Mouse (Mus musculus): ENCODE measurements around the gene Amer2.

The Amer2 gene

GRCm38 (mm10) chr14:60386591-60387501 is 13.8 kb downstream of the Amer2 start:
- no peak for DNase-seq (ENCODE audit: low spot score in 2 of 2)

- no peak for DNase-seq (ENCODE audit: low spot score in 2 of 2)
Observed at GRCm38 (mm10) chr14:60388332-60388731, 15.3 kb downstream of the Amer2 start.

- DNase-seq (ENCODE audit: low spot score in 2 of 2): no peak
Observed at GRCm38 (mm10) chr14:60392202-60392601, 19.1 kb downstream of the Amer2 start.

GRCm38 (mm10) chr14:60397321-60397720 is 24.3 kb downstream of the Amer2 start:
- DNase-seq (ENCODE audit: low spot score in 2 of 2): no peak

- DNase-seq (ENCODE audit: low spot score in 2 of 2): no peak
Observed at GRCm38 (mm10) chr14:60398861-60399260, 25.8 kb downstream of the Amer2 start.

GRCm38 (mm10) chr14:60403228-60403627 is 30.2 kb downstream of the Amer2 start:
- no peak for DNase-seq (ENCODE audit: low spot score in 2 of 2)

GRCm38 (mm10) chr14:60405829-60406228 is 32.8 kb downstream of the Amer2 start:
- DNase-seq (ENCODE audit: low spot score in 2 of 2): no peak

- DNase-seq (ENCODE audit: low spot score in 2 of 2): no peak
Observed at GRCm38 (mm10) chr14:60406543-60406942, 33.5 kb downstream of the Amer2 start.

- DNase-seq (ENCODE audit: low spot score in 2 of 2): no peak
Observed at GRCm38 (mm10) chr14:60407319-60407718, 34.3 kb downstream of the Amer2 start.

GRCm38 (mm10) chr14:60409702-60410491 is 36.8 kb downstream of the Amer2 start:
- DNase-seq (ENCODE audit: low spot score in 2 of 2): no peak

GRCm38 (mm10) chr14:60411229-60411628 is 38.2 kb downstream of the Amer2 start:
- DNase-seq (ENCODE audit: low spot score in 2 of 2): no peak

- no peak for DNase-seq (ENCODE audit: low spot score in 2 of 2)
Observed at GRCm38 (mm10) chr14:60414691-60415090, 41.6 kb downstream of the Amer2 start.

- no peak for DNase-seq (ENCODE audit: low spot score in 2 of 2)
Observed at GRCm38 (mm10) chr14:60417924-60418323, 44.9 kb downstream of the Amer2 start.

GRCm38 (mm10) chr14:60422920-60423319 is 49.9 kb downstream of the Amer2 start:
- no peak for DNase-seq (ENCODE audit: low spot score in 2 of 2)

GRCm38 (mm10) chr14:60424174-60424573 is 51.1 kb downstream of the Amer2 start:
- DNase-seq (ENCODE audit: low spot score in 2 of 2): no peak

GRCm38 (mm10) chr14:60425553-60425952 is 52.5 kb downstream of the Amer2 start:
- no peak for DNase-seq (ENCODE audit: low spot score in 2 of 2)

- DNase-seq (ENCODE audit: low spot score in 2 of 2): no peak
Observed at GRCm38 (mm10) chr14:60427896-60428295, 54.8 kb downstream of the Amer2 start.

- no peak for DNase-seq (ENCODE audit: low spot score in 2 of 2)
Observed at GRCm38 (mm10) chr14:60429513-60429912, 56.5 kb downstream of the Amer2 start.

GRCm38 (mm10) chr14:60431515-60431914 is 58.5 kb downstream of the Amer2 start:
- no peak for DNase-seq (ENCODE audit: low spot score in 2 of 2)

- DNase-seq (ENCODE audit: low spot score in 2 of 2): no peak
Observed at GRCm38 (mm10) chr14:60432136-60432535, 59.1 kb downstream of the Amer2 start.

- DNase-seq (ENCODE audit: low spot score in 2 of 2): no peak
Observed at GRCm38 (mm10) chr14:60435515-60435914, 62.5 kb downstream of the Amer2 start.

GRCm38 (mm10) chr14:60436364-60436763 is 63.3 kb downstream of the Amer2 start:
- DNase-seq (ENCODE audit: low spot score in 2 of 2): no peak

Measured in urinary bladder, postnatal 4 days (tissue).